In the genomic region with DNA sequence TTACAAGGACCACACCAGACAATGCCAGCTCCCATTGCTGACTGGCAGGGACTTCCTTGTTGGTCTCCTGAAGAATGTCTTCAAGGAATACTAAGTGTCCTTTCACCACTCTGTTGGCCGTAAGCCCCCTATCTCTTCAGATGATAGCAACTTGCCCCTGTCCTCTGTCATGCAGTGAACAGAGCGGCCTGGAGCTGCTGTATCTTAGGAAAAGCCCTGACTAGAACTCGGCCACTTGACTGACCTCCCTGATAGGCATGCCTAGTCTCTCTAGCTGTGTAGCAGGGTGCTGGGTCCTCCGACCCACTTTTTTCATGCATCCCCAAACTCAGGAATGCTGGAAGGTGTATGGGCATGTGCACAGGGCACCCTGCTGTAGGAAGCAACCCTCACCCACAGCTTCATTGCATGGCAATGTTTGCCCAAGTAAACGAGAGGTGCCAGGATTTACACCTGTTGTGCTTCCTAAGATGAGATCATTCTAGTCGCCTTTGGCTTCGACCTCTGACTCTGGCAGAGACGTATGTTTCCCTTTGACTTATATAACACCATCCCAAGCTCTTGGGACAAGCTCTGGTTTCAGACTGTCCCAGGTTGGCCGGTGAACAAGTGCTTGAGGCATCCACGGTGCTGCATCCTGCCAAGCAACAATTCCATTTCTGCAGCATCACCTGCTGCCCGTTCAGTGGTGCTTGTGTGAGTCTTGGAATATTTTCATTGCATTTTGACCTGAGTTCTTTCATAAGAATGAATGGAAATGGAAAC, we compare ENCODE assay signal across 8 mouse cellular contexts.
DNase-seq lines count a peak whose midpoint lies in the region; ATAC-seq lines count a peak whose summit lies in the region.
"Had no signal": no experiment of that assay in that cellular context is flagged by ENCODE, and none has a peak within 500 bp of the region (broad histone marks: within the 10 kb centered on the region; RNA-seq: fewer than 3 reads in every experiment).

No protein-coding gene starts in this region.

- no peaks in the 10 kb centered on the region for H3K9me3 ChIP-seq in heart, embryonic 14.5 days (ENCODE audit: control insufficient read depth, low read length)
- no peaks in the 10 kb centered on the region for H3K9me3 ChIP-seq in neural tube, embryonic 15.5 days (replicated peaks)
- no peaks in the 10 kb centered on the region for H3K9me3 ChIP-seq in stomach, embryonic 16.5 days (replicated peaks; ENCODE audit: control insufficient read depth, low read length)

- H3K27me3 ChIP-seq in heart, embryonic 14.5 days (ENCODE audit: control insufficient read depth, insufficient read depth, low read length), result no peaks in the 10 kb centered on the region
- no peaks in the 10 kb centered on the region for H3K27me3 ChIP-seq in neural tube, embryonic 15.5 days (replicated peaks)
- H3K27me3 ChIP-seq in stomach, embryonic 16.5 days (ENCODE audit: control insufficient read depth, insufficient read depth, low read length), result no peaks in the 10 kb centered on the region

- DNase-seq in heart, postnatal 4 days, result no peak
- DNase-seq in neural tube, embryonic 10.5 days (ENCODE audit: extremely low spot score, low spot score), result no peak
- peak; percentile 99 for DNase-seq in fat pad, adult 2 months (ENCODE audit: extremely low read depth, low read depth, low spot score)
- DNase-seq in layer of hippocampus, adult 9-11 months, result no peak
- DNase-seq: adrenal gland, postnatal 10 days had no signal

- H3K4me2 ChIP-seq in heart, embryonic 14.5 days (ENCODE audit: low read length), result no peak overlapping the region
- H3K4me2 ChIP-seq in neural tube, embryonic 15.5 days, result no peak overlapping the region
- H3K4me2 ChIP-seq in stomach, embryonic 16.5 days (ENCODE audit: low read depth, low read length), result no peak overlapping the region

- peak overlapping the region; percentile 49 to 83 for H3K27ac ChIP-seq in heart, embryonic 14.5 days (replicated peaks in 1 of 2; ENCODE audit: control insufficient read depth in 1 of 2, insufficient read depth in 1 of 2, low read depth in 2 of 2, low read length in 2 of 2)
- peak overlapping the region; percentile 15; the same call in 1 of the 2 replicates for H3K27ac ChIP-seq in neural tube, embryonic 15.5 days (replicated peaks)
- H3K27ac ChIP-seq in stomach, embryonic 16.5 days (ENCODE audit: low read length), result peak overlapping the region; percentile 11

- H3K4me1 ChIP-seq in heart, embryonic 14.5 days (ENCODE audit: control insufficient read depth in 2 of 2, insufficient read depth in 2 of 2, low read length in 2 of 2), result peaks cover 46 to 57% of the 10 kb centered on the region in 2 experiments
- peaks cover 57% of the 10 kb centered on the region for H3K4me1 ChIP-seq in neural tube, embryonic 15.5 days
- peaks cover 50% of the 10 kb centered on the region for H3K4me1 ChIP-seq in stomach, embryonic 16.5 days (ENCODE audit: control insufficient read depth, insufficient read depth, low read length)

- no peaks in the 10 kb centered on the region for H3K36me3 ChIP-seq in heart, embryonic 14.5 days (ENCODE audit: control insufficient read depth, insufficient read depth, low read length)
- H3K36me3 ChIP-seq in neural tube, embryonic 15.5 days, result no peaks in the 10 kb centered on the region
- no peaks in the 10 kb centered on the region for H3K36me3 ChIP-seq in stomach, embryonic 16.5 days (ENCODE audit: control insufficient read depth, insufficient read depth, low read length)

- ATAC-seq in heart, embryonic 14.5 days (ENCODE audit: insufficient number of reproducible peaks, insufficient read depth, low FRiP score, low read depth), result no peak
- ATAC-seq in neural tube, embryonic 15.5 days (ENCODE audit: low FRiP score), result no peak
- ATAC-seq in stomach, embryonic 16.5 days (ENCODE audit: insufficient read depth, low FRiP score), result no peak

- H3K9ac ChIP-seq in heart, embryonic 14.5 days (ENCODE audit: low read length), result 0 out of 2 replicates have a peak overlapping the region, but pooled peaks have one; percentile 18
- H3K9ac ChIP-seq in neural tube, embryonic 15.5 days (replicated peaks), result no peak overlapping the region
- H3K9ac ChIP-seq in stomach, embryonic 16.5 days (ENCODE audit: low read length), result no peak overlapping the region

- no peak overlapping the region for H3K4me3 ChIP-seq in heart, embryonic 14.5 days (ENCODE audit: control insufficient read depth in 1 of 2, insufficient read depth in 1 of 2, low read depth in 1 of 2, low read length in 2 of 2)
- no peak overlapping the region for H3K4me3 ChIP-seq in neural tube, embryonic 15.5 days (replicated peaks)
- H3K4me3 ChIP-seq in stomach, embryonic 16.5 days (replicated peaks; ENCODE audit: low read length), result no peak overlapping the region

- WGBS in heart, embryonic 14.5 days, result 50% methylated on average over 11 of the region's 11 CpGs
- WGBS in neural tube, embryonic 15.5 days, result 86% methylated on average over 11 of the region's 11 CpGs
- 72% methylated on average over 11 of the region's 11 CpGs for WGBS in stomach, embryonic 16.5 days

Comparison
In these comparisons a context has a peak if more than half of its experiments do, and no peak if none do; other contexts are left out.
1. H3K27ac ChIP-seq: peak in every context shown above with its lines; median percentile 66 in heart, embryonic 14.5 days; 15 in neural tube, embryonic 15.5 days; 11 in stomach, embryonic 16.5 days.